Mouse (Mus musculus): ENCODE results near the gene Cd7. TPM values are rescaled to one million over a fixed set of nuclear protein-coding genes. Genes with fewer than 3 reads are reported as not detected.
"Not testable (repeated sequence)": the region's sequence is repeated elsewhere in the genome, so short reads cannot be mapped to it uniquely, and the experiment has no call there.

The Cd7 gene
- total and polyA plus RNA-seq, 3 experiments: 0.33 to 0.58 TPM; not detected in 1

DNA sequence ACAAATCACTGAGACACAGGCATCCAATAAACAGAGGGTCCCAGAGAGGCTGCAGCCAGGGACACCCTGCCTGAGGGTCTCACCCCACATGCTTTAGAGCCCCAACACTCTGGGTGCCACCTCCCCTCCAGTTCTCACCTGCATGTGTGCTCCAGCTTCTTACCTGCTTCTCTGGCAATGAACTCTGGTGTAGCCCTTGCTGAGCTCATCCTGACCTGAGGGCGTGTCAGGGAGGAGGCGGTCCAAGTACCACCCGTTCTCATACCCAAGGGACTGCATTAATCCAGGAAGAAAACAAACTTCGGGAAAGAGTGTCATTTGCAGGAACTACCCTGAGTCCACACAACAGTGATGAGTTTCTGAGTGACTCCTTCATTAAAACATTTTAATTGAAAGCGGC lies 24.2 kb upstream of the Cd7 start, which contains the start of gene Sectm1b:
Gene Sectm1b (minus strand): TSS at position 191 of the 400 bp plus-strand sequence.
- DNase-seq (ENCODE audit: low read depth, low spot score): no peak
- Histone ChIP-seq H3K4me3 (ENCODE audit: control insufficient read depth in 1 of 2, insufficient read depth in 1 of 2, low read depth in 2 of 2, low read length in 2 of 2) (no peak within 1 kb of the TSS), H3K27me3 (ENCODE audit: control insufficient read depth in 1 of 2, insufficient read depth in 2 of 2, low read length in 2 of 2) (peaks cover 0 to 3% of the 10 kb centered on the region in 2 experiments; a peak in 1 of 4 replicates), H3K79me2 (ENCODE audit: control insufficient read depth, insufficient read depth, low read length, poor library complexity) (peaks cover 4% of the 10 kb centered on the region), H3K27ac (ENCODE audit: control insufficient read depth, low read depth, low read length) (no peak within 1 kb of the TSS), H3K9ac (ENCODE audit: control insufficient read depth, low read depth, low read length, poor library complexity, severe bottlenecking) (no peak within 1 kb of the TSS), H3K4me1 (ENCODE audit: control insufficient read depth in 1 of 2, insufficient read depth in 2 of 2, low read length in 2 of 2) (peaks cover 0 to 3% of the 10 kb centered on the region in 2 experiments; a peak in 1 of 4 replicates), H3K9me3 (replicated peaks; ENCODE audit: insufficient read depth, low read length) (no peaks in the 10 kb centered on the region), H3K36me3 (ENCODE audit: control insufficient read depth in 1 of 2, insufficient read depth in 2 of 2, low read length in 2 of 2) (no peaks in the 10 kb centered on the region)
- no peak for TF ChIP-seq SIN3A (IDR thresholded peaks at IDR 0.05; ENCODE audit: low read length)
- no peak for TF ChIP-seq USF2 (IDR thresholded peaks at IDR 0.05; ENCODE audit: borderline replicate concordance in 1 of 2, insufficient read depth in 1 of 2, low read depth in 1 of 2, low read length in 2 of 2)
- TF ChIP-seq MAFK (IDR thresholded peaks at IDR 0.05; ENCODE audit: borderline replicate concordance, low read depth, low read length): no peak
- TF ChIP-seq ZMIZ1 (IDR thresholded peaks at IDR 0.05; ENCODE audit: low read depth, low read length): no peak
- no peak for TF ChIP-seq EP300 (IDR thresholded peaks at IDR 0.05; ENCODE audit: low read depth in 1 of 2, low read length in 2 of 2)
- no peak for TF ChIP-seq POLR2A (IDR thresholded peaks at IDR 0.05; ENCODE audit: control insufficient read depth in 1 of 2, insufficient read depth in 1 of 2, low read depth in 1 of 2, low read length in 2 of 2, poor library complexity in 1 of 2)
- no peak for TF ChIP-seq JUND (IDR thresholded peaks at IDR 0.05; ENCODE audit: low read depth, low read length)

- H3K79me2 ChIP-seq (ENCODE audit: control insufficient read depth, insufficient read depth, low read length, poor library complexity): no peaks in the 10 kb centered on the region
- TF ChIP-seq TCF12 (IDR thresholded peaks at IDR 0.05; ENCODE audit: low read depth, low read length): no peak
- no peak for TF ChIP-seq JUND (IDR thresholded peaks at IDR 0.05; ENCODE audit: low read depth, low read length)
- TF ChIP-seq BHLHE40 (IDR thresholded peaks at IDR 0.05; ENCODE audit: borderline replicate concordance, low read depth, low read length): 0 out of 2 replicates have a peak, but pooled peaks have one; percentile 11
- no peak for TF ChIP-seq SIN3A (IDR thresholded peaks at IDR 0.05; ENCODE audit: low read length)
- no peak for TF ChIP-seq MYB (IDR thresholded peaks at IDR 0.05; ENCODE audit: low read depth, low read length)
- no peaks in the 10 kb centered on the region for H3K9me3 ChIP-seq (replicated peaks; ENCODE audit: insufficient read depth, low read length)
- peaks cover 0 to 3% of the 10 kb centered on the region in 2 experiments; a peak in 1 of 4 replicates for H3K27me3 ChIP-seq (ENCODE audit: control insufficient read depth in 1 of 2, insufficient read depth in 2 of 2, low read length in 2 of 2)
- H3K36me3 ChIP-seq (ENCODE audit: control insufficient read depth in 1 of 2, insufficient read depth in 2 of 2, low read length in 2 of 2): no peaks in the 10 kb centered on the region
- DNase-seq (ENCODE audit: low read depth, low spot score): no peak
- no peaks in the 10 kb centered on the region for H3K4me1 ChIP-seq (ENCODE audit: control insufficient read depth in 1 of 2, insufficient read depth in 2 of 2, low read length in 2 of 2)
- H3K27ac ChIP-seq (ENCODE audit: control insufficient read depth, low read depth, low read length): no peak overlapping the region
- H3K9ac ChIP-seq (ENCODE audit: control insufficient read depth, low read depth, low read length, poor library complexity, severe bottlenecking): no peak overlapping the region
- no peak overlapping the region for H3K4me3 ChIP-seq (ENCODE audit: control insufficient read depth in 1 of 2, insufficient read depth in 1 of 2, low read depth in 2 of 2, low read length in 2 of 2)
Measured at GRCm38 (mm10) chr11:121061615-121062014, 22.4 kb upstream of the Cd7 start.

- not testable (repeated sequence) for H3K79me2 ChIP-seq (ENCODE audit: control insufficient read depth, insufficient read depth, low read length, poor library complexity); H3K27ac ChIP-seq (ENCODE audit: control insufficient read depth, low read depth, low read length); H3K4me3 ChIP-seq (ENCODE audit: control insufficient read depth in 1 of 2, insufficient read depth in 1 of 2, low read depth in 2 of 2, low read length in 2 of 2); DNase-seq (ENCODE audit: low read depth, low spot score); H3K36me3 ChIP-seq (ENCODE audit: control insufficient read depth in 1 of 2, insufficient read depth in 2 of 2, low read length in 2 of 2); H3K9me3 ChIP-seq (replicated peaks; ENCODE audit: insufficient read depth, low read length); H3K4me1 ChIP-seq (ENCODE audit: control insufficient read depth in 1 of 2, insufficient read depth in 2 of 2, low read length in 2 of 2); H3K27me3 ChIP-seq (ENCODE audit: control insufficient read depth in 1 of 2, insufficient read depth in 2 of 2, low read length in 2 of 2); H3K9ac ChIP-seq (ENCODE audit: control insufficient read depth, low read depth, low read length, poor library complexity, severe bottlenecking)
- 0 out of 2 replicates have a peak, but pooled peaks have one; percentile 32 for TF ChIP-seq ZNF384 (IDR thresholded peaks at IDR 0.05; ENCODE audit: low read depth, low read length)
- peak; percentile 95 for TF ChIP-seq TBP (IDR thresholded peaks at IDR 0.05; ENCODE audit: low read depth, low read length)
Measured at GRCm38 (mm10) chr11:121060401-121061067, 21.3 kb upstream of the Cd7 start.

All from MEL (cell line).